Mouse (Mus musculus): ENCODE measurements at regions not wholly inside any gene's neighbourhood (a gene's known extent, or its start where the extent isn't known, plus 50 kb on each side); places are given as distances from the start of the nearest gene placed in this dataset.

GRCm38 (mm10) chr16:95168349-95168748, 89.0 kb upstream of the Kcnj15 start:
- H3K9me3 ChIP-seq (ENCODE audit: low read length): no peaks in the 10 kb centered on the region; the same call in 1 of the 2 replicates
- H3K27me3 ChIP-seq (ENCODE audit: insufficient read depth, low read length): no peaks in the 10 kb centered on the region
- no peaks in the 10 kb centered on the region for H3K4me1 ChIP-seq (replicated peaks; ENCODE audit: low read depth, low read length)
- TF ChIP-seq NANOG (IDR thresholded peaks at IDR 0.05; ENCODE audit: borderline replicate concordance, low read length): no peak
- no peak for TF ChIP-seq POU5F1 (IDR thresholded peaks at IDR 0.05; ENCODE audit: borderline replicate concordance, low read length)
- TF ChIP-seq CTCF (conservative IDR thresholded peaks at IDR 0.05; ENCODE audit: low read length): no peak
- no peaks in the 10 kb centered on the region for H3K36me3 ChIP-seq (ENCODE audit: insufficient read depth, low read length)
- no peak overlapping the region for H3K4me3 ChIP-seq (replicated peaks; ENCODE audit: low read length)

- H3K27me3 ChIP-seq (ENCODE audit: insufficient read depth, low read length): no peaks in the 10 kb centered on the region
- H3K36me3 ChIP-seq (ENCODE audit: insufficient read depth, low read length): no peaks in the 10 kb centered on the region
- no peaks in the 10 kb centered on the region; the same call in 1 of the 2 replicates for H3K9me3 ChIP-seq (ENCODE audit: low read length)
- no peak overlapping the region for H3K4me3 ChIP-seq (replicated peaks; ENCODE audit: low read length)
- TF ChIP-seq POU5F1 (IDR thresholded peaks at IDR 0.05; ENCODE audit: borderline replicate concordance, low read length) (no peak), NANOG (IDR thresholded peaks at IDR 0.05; ENCODE audit: borderline replicate concordance, low read length) (no peak), CTCF (conservative IDR thresholded peaks at IDR 0.05; ENCODE audit: low read length) (no peak)
- no peaks in the 10 kb centered on the region for H3K4me1 ChIP-seq (replicated peaks; ENCODE audit: low read depth, low read length)
Observed at GRCm38 (mm10) chr16:95169346-95169745, 88.0 kb upstream of the Kcnj15 start.

GRCm38 (mm10) chr16:95180562-95180961, 76.8 kb upstream of the Kcnj15 start:
- H3K4me1 ChIP-seq (replicated peaks; ENCODE audit: low read depth, low read length): no peaks in the 10 kb centered on the region
- TF ChIP-seq NANOG (IDR thresholded peaks at IDR 0.05; ENCODE audit: borderline replicate concordance, low read length) (no peak), CTCF (conservative IDR thresholded peaks at IDR 0.05; ENCODE audit: low read length) (no peak), POU5F1 (IDR thresholded peaks at IDR 0.05; ENCODE audit: borderline replicate concordance, low read length) (no peak)
- H3K27me3 ChIP-seq (ENCODE audit: insufficient read depth, low read length): no peaks in the 10 kb centered on the region

GRCm38 (mm10) chr16:95185341-95185740, 72.0 kb upstream of the Kcnj15 start:
- TF ChIP-seq NANOG (IDR thresholded peaks at IDR 0.05; ENCODE audit: borderline replicate concordance, low read length) (no peak), POU5F1 (IDR thresholded peaks at IDR 0.05; ENCODE audit: borderline replicate concordance, low read length) (no peak), CTCF (conservative IDR thresholded peaks at IDR 0.05; ENCODE audit: low read length) (no peak)
- H3K27me3 ChIP-seq (ENCODE audit: insufficient read depth, low read length): no peaks in the 10 kb centered on the region
- H3K4me3 ChIP-seq (replicated peaks; ENCODE audit: low read length): no peak overlapping the region
- no peaks in the 10 kb centered on the region for H3K4me1 ChIP-seq (replicated peaks; ENCODE audit: low read depth, low read length)
- H3K36me3 ChIP-seq (ENCODE audit: insufficient read depth, low read length): no peaks in the 10 kb centered on the region
- no peaks in the 10 kb centered on the region for H3K9me3 ChIP-seq (ENCODE audit: low read length)

More at GRCm38 (mm10) chr16:95180562-95180961, 76.8 kb upstream of the Kcnj15 start:
- H3K4me3 ChIP-seq (replicated peaks; ENCODE audit: low read length): no peak overlapping the region
- no peaks in the 10 kb centered on the region for H3K9me3 ChIP-seq (ENCODE audit: low read length)
- no peaks in the 10 kb centered on the region for H3K36me3 ChIP-seq (ENCODE audit: insufficient read depth, low read length)

GRCm38 (mm10) chr16:95189114-95189513, 68.2 kb upstream of the Kcnj15 start:
- TF ChIP-seq CTCF (conservative IDR thresholded peaks at IDR 0.05; ENCODE audit: low read length) (no peak), NANOG (IDR thresholded peaks at IDR 0.05; ENCODE audit: borderline replicate concordance, low read length) (no peak)
- Histone ChIP-seq H3K4me1 (replicated peaks; ENCODE audit: low read depth, low read length) (0 out of 2 replicates have a peak, but pooled peaks cover under 1% of the 10 kb centered on the region), H3K4me3 (replicated peaks; ENCODE audit: low read length) (no peak overlapping the region), H3K27me3 (ENCODE audit: insufficient read depth, low read length) (no peaks in the 10 kb centered on the region), H3K9me3 (ENCODE audit: low read length) (no peaks in the 10 kb centered on the region), H3K36me3 (ENCODE audit: insufficient read depth, low read length) (no peaks in the 10 kb centered on the region)

- H3K36me3 ChIP-seq (ENCODE audit: insufficient read depth, low read length): no peaks in the 10 kb centered on the region
Observed at GRCm38 (mm10) chr16:95194151-95194550, 63.2 kb upstream of the Kcnj15 start.

GRCm38 (mm10) chr16:95196141-95196540, 61.2 kb upstream of the Kcnj15 start:
- Histone ChIP-seq H3K4me1 (replicated peaks; ENCODE audit: low read depth, low read length) (0 out of 2 replicates have a peak, but pooled peaks cover 7% of the 10 kb centered on the region), H3K27me3 (ENCODE audit: insufficient read depth, low read length) (no peaks in the 10 kb centered on the region), H3K36me3 (ENCODE audit: insufficient read depth, low read length) (no peaks in the 10 kb centered on the region), H3K9me3 (ENCODE audit: low read length) (no peaks in the 10 kb centered on the region), H3K4me3 (replicated peaks; ENCODE audit: low read length) (no peak overlapping the region)
- TF ChIP-seq CTCF (conservative IDR thresholded peaks at IDR 0.05; ENCODE audit: low read length) (no peak), POU5F1 (IDR thresholded peaks at IDR 0.05; ENCODE audit: borderline replicate concordance, low read length) (no peak), NANOG (IDR thresholded peaks at IDR 0.05; ENCODE audit: borderline replicate concordance, low read length) (no peak)

More at GRCm38 (mm10) chr16:95194151-95194550, 63.2 kb upstream of the Kcnj15 start:
- Histone ChIP-seq H3K9me3 (ENCODE audit: low read length) (no peaks in the 10 kb centered on the region), H3K4me1 (replicated peaks; ENCODE audit: low read depth, low read length) (0 out of 2 replicates have a peak, but pooled peaks cover 7% of the 10 kb centered on the region), H3K27me3 (ENCODE audit: insufficient read depth, low read length) (no peaks in the 10 kb centered on the region), H3K4me3 (replicated peaks; ENCODE audit: low read length) (no peak overlapping the region)
- no peak for TF ChIP-seq POU5F1 (IDR thresholded peaks at IDR 0.05; ENCODE audit: borderline replicate concordance, low read length)
- TF ChIP-seq CTCF (conservative IDR thresholded peaks at IDR 0.05; ENCODE audit: low read length): no peak
- TF ChIP-seq NANOG (IDR thresholded peaks at IDR 0.05; ENCODE audit: borderline replicate concordance, low read length): no peak

GRCm38 (mm10) chr16:95196622-95197021, 60.7 kb upstream of the Kcnj15 start:
- no peaks in the 10 kb centered on the region for H3K9me3 ChIP-seq (ENCODE audit: low read length)
- no peaks in the 10 kb centered on the region for H3K27me3 ChIP-seq (ENCODE audit: insufficient read depth, low read length)
- H3K4me1 ChIP-seq (replicated peaks; ENCODE audit: low read depth, low read length): 0 out of 2 replicates have a peak, but pooled peaks cover 7% of the 10 kb centered on the region
- TF ChIP-seq CTCF (conservative IDR thresholded peaks at IDR 0.05; ENCODE audit: low read length): peak; percentile 85
- no peak for TF ChIP-seq NANOG (IDR thresholded peaks at IDR 0.05; ENCODE audit: borderline replicate concordance, low read length)
- H3K4me3 ChIP-seq (replicated peaks; ENCODE audit: low read length): no peak overlapping the region
- no peaks in the 10 kb centered on the region for H3K36me3 ChIP-seq (ENCODE audit: insufficient read depth, low read length)

Data from E14TG2a.4 (cell line).